In the genomic region with DNA sequence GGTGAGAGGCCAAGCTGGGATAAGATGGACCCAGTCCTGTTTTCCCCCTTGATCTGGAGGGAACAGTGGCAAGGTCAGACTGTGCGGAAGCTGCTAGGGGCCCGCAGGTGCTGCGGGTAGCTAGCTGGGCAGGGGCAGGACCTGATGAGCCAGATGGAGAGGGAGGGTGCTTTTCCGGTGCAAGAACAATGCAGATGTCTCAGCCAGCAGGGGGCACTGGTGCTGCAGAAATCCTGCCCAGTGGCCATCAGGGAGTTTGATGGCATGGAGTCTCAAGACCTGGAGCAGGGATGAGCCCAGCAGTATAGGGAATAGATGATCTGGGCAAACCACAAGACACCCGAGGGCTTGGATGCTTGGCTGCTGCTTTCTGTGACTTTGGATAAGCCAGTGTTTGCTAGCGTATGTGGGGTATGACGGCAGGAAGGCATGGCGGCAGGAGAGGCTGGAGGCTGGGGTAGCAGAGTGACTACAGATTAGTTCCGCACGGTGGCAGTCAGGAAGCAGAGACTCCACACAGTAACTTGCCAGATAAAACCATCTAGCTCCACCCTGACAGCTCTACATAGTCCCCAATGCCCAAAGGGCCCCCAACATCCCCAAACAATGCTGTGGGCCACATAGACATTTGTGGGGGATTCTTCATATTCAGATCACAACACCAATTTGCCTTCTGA, we compare ENCODE assay signal across 9 mouse cellular contexts. TPM values are rescaled to one million over a fixed set of nuclear protein-coding genes. Genes with fewer than 3 reads are reported as not detected.
DNase-seq lines count a peak whose midpoint lies in the region; ATAC-seq and TF ChIP-seq lines count a peak whose summit lies in the region.
"Had no signal": no experiment of that assay in that cellular context is flagged by ENCODE, and none has a peak within 500 bp of the region (broad histone marks: within the 10 kb centered on the region; RNA-seq: fewer than 3 reads in every experiment).

No protein-coding gene starts in this region.

- H3K36me3 ChIP-seq in lung, postnatal 0 days (ENCODE audit: insufficient read depth, low read length), result no peaks in the 10 kb centered on the region

- no peak overlapping the region for H3K27ac ChIP-seq in lung, postnatal 0 days (ENCODE audit: low read length)

- no peaks in the 10 kb centered on the region for H3K27me3 ChIP-seq in lung, postnatal 0 days (replicated peaks; ENCODE audit: insufficient read depth, low read length)

- peak; percentile 80 for TF ChIP-seq CTCF in lung, postnatal 0 days (IDR thresholded peaks at IDR 0.05)

- H3K9me3 ChIP-seq in lung, postnatal 0 days (ENCODE audit: low read length), result no peaks in the 10 kb centered on the region

- TF ChIP-seq EP300 in lung, postnatal 0 days (IDR thresholded peaks at IDR 0.05), result no peak

- no peak overlapping the region for H3K4me3 ChIP-seq in lung, postnatal 0 days (ENCODE audit: low read depth, low read length)
- H3K4me3 ChIP-seq: megakaryocyte, embryonic 14.5 days had no signal

- no peak overlapping the region for H3K4me2 ChIP-seq in lung, postnatal 0 days (replicated peaks; ENCODE audit: low read depth, low read length)

- WGBS in lung, postnatal 0 days, result 34% methylated on average over 10 of the region's 10 CpGs

- peak; percentile 56 for ATAC-seq in frontal cortex, adult (ENCODE audit: low TSS enrichment)
- no peak for ATAC-seq in lung, postnatal 0 days

- no peaks in the 10 kb centered on the region for H3K4me1 ChIP-seq in lung, postnatal 0 days (ENCODE audit: insufficient read depth, low read depth, low read length)

- no peak overlapping the region for H3K9ac ChIP-seq in lung, postnatal 0 days (replicated peaks; ENCODE audit: low read depth)

- DNase-seq in 3134 (ENCODE audit: extremely low read depth, insufficient read length, low spot score) (peak; percentile 45), ES-CJ7 (ENCODE audit: low read depth, low spot score) (peak; percentile 80)
- DNase-seq in cerebellum, adult 9-10 months, result peak; percentile 71
- DNase-seq in kidney, postnatal 10 days, result peak; percentile 65
- peak; percentile 67 for DNase-seq in lung, postnatal 0 days (ENCODE audit: low spot score)
- peak; percentile 85 for DNase-seq in retina, postnatal 1 day
- no peak for DNase-seq in c-Kit-positive CD71-positive TER-119-positive erythroid progenitor cells, embryonic 14.5 days (ENCODE audit: low spot score)

RNA-seq across cellular contexts. Expression of a gene that starts 55.0 kb away (rescaled TPM):
- polyA plus RNA-seq in lung, postnatal 0 days (2015; fragmentation: Nextera tagmentation; extraction: Ambion mirVana), result 0.12 and 0.18 TPM in 2 replicates
